Mouse (Mus musculus) liver, embryonic 12.5 days (tissue): ENCODE results near the gene Calr. TPM values are rescaled to one million over a fixed set of nuclear protein-coding genes. Genes with fewer than 3 reads are reported as not detected.

Experiments
- ATAC-seq: fragments of 200-750 bp; cut with Nextera tagmentation; 2 replicates; pipeline ENCODE4 v1.8.0; 2017; ENCODE audit warnings: moderate number of reproducible peaks, mild to moderate bottlenecking, moderate library complexity
- H3K27ac ChIP-seq: fragments of 300-500 bp; sonication (generic); 2 replicates; pipeline ENCODE4 v1.5.1; 2016; ENCODE audit warnings: mild to moderate bottlenecking
- H3K27me3 ChIP-seq: fragments of 300-500 bp; sonication (generic); replicated peaks from 2 replicates; pipeline ENCODE4 v1.6.1; 2016; ENCODE audit warnings: mild to moderate bottlenecking, moderate library complexity
- H3K36me3 ChIP-seq: fragments of 300-500 bp; sonication (generic); 2 replicates; pipeline ENCODE4 v1.6.1; 2016; ENCODE audit warnings: mild to moderate bottlenecking, moderate library complexity
- H3K4me1 ChIP-seq: fragments of 300-500 bp; sonication (generic); 2 replicates; pipeline ENCODE4 v1.6.1; 2016
- H3K4me2 ChIP-seq: fragments of 300-500 bp; sonication (generic); 2 replicates; pipeline ENCODE4 v1.6.1; 2016; ENCODE audit warnings: mild to moderate bottlenecking, moderate library complexity
- H3K4me3 ChIP-seq: fragments of 300-500 bp; sonication (generic); 2 replicates; pipeline ENCODE4 v1.5.1; 2016; ENCODE audit warnings: mild to moderate bottlenecking, moderate library complexity
- H3K9ac ChIP-seq: fragments of 300-500 bp; sonication (generic); 2 replicates; pipeline ENCODE4 v1.6.1; 2016; ENCODE audit warnings: mild to moderate bottlenecking, moderate library complexity
- H3K9me3 ChIP-seq: fragments of 300-500 bp; sonication (generic); replicated peaks from 2 replicates; pipeline ENCODE4 v1.6.1; 2016; ENCODE audit warnings: mild to moderate bottlenecking, moderate library complexity
- WGBS: fragments of 180-500 bp; shearing (Covaris S2); methylation state at CpG from one replicate; pipeline ENCODE4 v1.1.7; 2016; ENCODE audit not compliant: insufficient replicate concordance; 5-methylcytosine and 5-hydroxymethylcytosine counted together
- polyA plus RNA-seq: library from polyadenylated mRNA; unstranded; fragments of >200 nt; fragmentation: Nextera tagmentation; extraction: Ambion mirVana; gene quantifications from 2 replicates; pipeline ENCODE4 v1.2.1, GENCODE M21; 2016

The Calr gene
- polyA plus RNA-seq, 1 experiment from 2014 or later, result 610 TPM

- Histone ChIP-seq H3K9me3 (no peaks in the 10 kb centered on the region), H3K4me3 (peak overlapping the region; percentile 65), H3K36me3 (peaks cover 38% of the 10 kb centered on the region), H3K27ac (peak overlapping the region; percentile 89), H3K27me3 (no peaks in the 10 kb centered on the region), H3K4me2 (peak overlapping the region; percentile 100), H3K4me1 (peaks cover 47% of the 10 kb centered on the region), H3K9ac (peak overlapping the region; percentile 81)
- WGBS, result 3% methylated on average over 54 of the region's 54 CpGs
- peak; percentile 70 for ATAC-seq
Observed at GRCm38 (mm10) chr8:84872309-84872965, 25.7 kb upstream of the Calr start.

- H3K36me3 ChIP-seq, result peaks cover 38% of the 10 kb centered on the region
- 8% methylated on average over 44 of the region's 46 CpGs for WGBS
Observed at GRCm38 (mm10) chr8:84871376-84872308, 24.9 kb upstream of the Calr start, which contains the start of gene Syce2. Syce2 (plus strand) TSS chr8:84872111.

GRCm38 (mm10) chr8:84856864-84857441, 10.2 kb upstream of the Calr start, which contains the start of gene Farsa:
Farsa (plus strand) TSS chr8:84856989.
- under 1% methylated on average over 39 of the region's 39 CpGs for WGBS
- Histone ChIP-seq H3K4me3 (peak within 1 kb of the TSS; percentile 94), H3K27ac (peak within 1 kb of the TSS; percentile 91), H3K9ac (peak within 1 kb of the TSS; percentile 96), H3K36me3 (peaks cover 38% of the 10 kb centered on the region), H3K27me3 (no peaks in the 10 kb centered on the region), H3K4me2 (peak within 1 kb of the TSS; percentile 85), H3K9me3 (no peaks in the 10 kb centered on the region), H3K4me1 (peaks cover 28% of the 10 kb centered on the region)
- peak; percentile 91 for ATAC-seq

More at GRCm38 (mm10) chr8:84871376-84872308, 24.9 kb upstream of the Calr start, which contains the start of gene Syce2:
- H3K4me2 ChIP-seq, result peak within 1 kb of the TSS; percentile 100
- ATAC-seq, result peak; percentile 73
- H3K27ac ChIP-seq, result peak within 1 kb of the TSS; percentile 89
- no peaks in the 10 kb centered on the region for H3K9me3 ChIP-seq
- no peaks in the 10 kb centered on the region for H3K27me3 ChIP-seq
- H3K4me3 ChIP-seq, result peak within 1 kb of the TSS; percentile 65
- peaks cover 43% of the 10 kb centered on the region for H3K4me1 ChIP-seq
- peak within 1 kb of the TSS; percentile 81 for H3K9ac ChIP-seq

GRCm38 (mm10) chr8:84856434-84856833, 9.7 kb upstream of the Calr start:
- Histone ChIP-seq H3K9me3 (no peaks in the 10 kb centered on the region), H3K27me3 (no peaks in the 10 kb centered on the region), H3K4me1 (peaks cover 28% of the 10 kb centered on the region), H3K9ac (no peak overlapping the region), H3K4me2 (peak overlapping the region; percentile 85), H3K36me3 (peaks cover 33% of the 10 kb centered on the region), H3K27ac (peak overlapping the region; percentile 91; the same call in 1 of the 2 replicates), H3K4me3 (peak overlapping the region; percentile 94)
- no peak; the same call in 1 of the 2 replicates for ATAC-seq
- WGBS, result 89% methylated on average over 3 of the region's 3 CpGs

- H3K27ac ChIP-seq, result peak overlapping the region; percentile 97
- no peak for ATAC-seq
- peak overlapping the region; percentile 88 for H3K4me2 ChIP-seq
- no peaks in the 10 kb centered on the region for H3K27me3 ChIP-seq
- no peaks in the 10 kb centered on the region for H3K9me3 ChIP-seq
- H3K36me3 ChIP-seq, result peaks cover 32% of the 10 kb centered on the region
- WGBS, result 13% methylated on average over 6 of the region's 6 CpGs
- peak overlapping the region; percentile 79 for H3K9ac ChIP-seq
- H3K4me1 ChIP-seq, result peaks cover 45% of the 10 kb centered on the region
- H3K4me3 ChIP-seq, result peak overlapping the region; percentile 97
Observed at GRCm38 (mm10) chr8:84847684-84848435, 1.1 kb upstream of the Calr start.

GRCm38 (mm10) chr8:84846094-84846721, 526 bp downstream of the Calr start:
- Histone ChIP-seq H3K27ac (peak overlapping the region; percentile 87), H3K4me3 (peak overlapping the region; percentile 97), H3K9me3 (no peaks in the 10 kb centered on the region), H3K4me2 (peak overlapping the region; percentile 88), H3K9ac (peak overlapping the region; percentile 88), H3K27me3 (no peaks in the 10 kb centered on the region), H3K36me3 (peaks cover 49% of the 10 kb centered on the region), H3K4me1 (peaks cover 61% of the 10 kb centered on the region)
- WGBS, result under 1% methylated on average over 30 of the region's 30 CpGs
- ATAC-seq, result peak; percentile 41

- Histone ChIP-seq H3K4me1 (peaks cover 68% of the 10 kb centered on the region), H3K27me3 (no peaks in the 10 kb centered on the region), H3K4me3 (peak overlapping the region; percentile 97), H3K36me3 (peaks cover 51% of the 10 kb centered on the region), H3K4me2 (peak overlapping the region; percentile 88), H3K27ac (peak overlapping the region; percentile 87), H3K9me3 (no peaks in the 10 kb centered on the region), H3K9ac (peak overlapping the region; percentile 88)
- ATAC-seq, result no peak
- 11% methylated on average over 12 of the region's 12 CpGs for WGBS
Observed at GRCm38 (mm10) chr8:84845355-84846093, 1.2 kb downstream of the Calr start.

GRCm38 (mm10) chr8:84844397-84845070, 2.2 kb downstream of the Calr start:
- no peaks in the 10 kb centered on the region for H3K9me3 ChIP-seq
- 82% methylated on average over 9 of the region's 9 CpGs for WGBS
- H3K36me3 ChIP-seq, result peaks cover 52% of the 10 kb centered on the region
- no peaks in the 10 kb centered on the region for H3K27me3 ChIP-seq
- H3K27ac ChIP-seq, result peak overlapping the region; percentile 55
- peak overlapping the region; percentile 97 for H3K4me3 ChIP-seq
- H3K4me1 ChIP-seq, result peaks cover 69% of the 10 kb centered on the region
- no peak for ATAC-seq
- peak overlapping the region; percentile 88 for H3K9ac ChIP-seq
- peak overlapping the region; percentile 88 for H3K4me2 ChIP-seq

GRCm38 (mm10) chr8:84841514-84841913, 5.2 kb downstream of the Calr start:
- H3K36me3 ChIP-seq, result peaks cover 82% of the 10 kb centered on the region
- H3K4me2 ChIP-seq, result peak overlapping the region; percentile 81; the same call in 1 of the 2 replicates
- peak overlapping the region; percentile 95 for H3K27ac ChIP-seq
- H3K9ac ChIP-seq, result no peak overlapping the region
- H3K4me1 ChIP-seq, result peaks cover 84% of the 10 kb centered on the region
- H3K9me3 ChIP-seq, result no peaks in the 10 kb centered on the region
- no peaks in the 10 kb centered on the region for H3K27me3 ChIP-seq
- no peak for ATAC-seq
- H3K4me3 ChIP-seq, result no peak overlapping the region
- 63% methylated on average over 1 of the region's 1 CpGs for WGBS
